ENCODE assay signal across 7 mouse cellular contexts in genomic region chr7:127393944-127394333, GRCm38 (mm10). TPM values are rescaled to one million over a fixed set of nuclear protein-coding genes. Genes with fewer than 3 reads are reported as not detected.
A peak's percentile ranks its signal among the peaks of the same experiment; 100 is the strongest.
DNase-seq lines count a peak whose midpoint lies in the region; ATAC-seq and TF ChIP-seq lines count a peak whose summit lies in the region.

No protein-coding gene starts in this region.

- WGBS in lung, embryonic 14.5 days: 11% methylated on average over 7 of the region's 7 CpGs
- 33% methylated on average over 7 of the region's 7 CpGs for WGBS in forebrain, embryonic 10.5 days
- WGBS in limb, embryonic 13.5 days: 20% methylated on average over 7 of the region's 7 CpGs
- 1% methylated on average over 7 of the region's 7 CpGs for WGBS in small intestine, adult 2 months

- no peak for TF ChIP-seq POLR2A in small intestine, adult 2 months (IDR thresholded peaks at IDR 0.05; ENCODE audit: low read depth, low read length)

- H3K27ac ChIP-seq in lung, embryonic 14.5 days (ENCODE audit: low read depth): peak overlapping the region; percentile 59
- H3K27ac ChIP-seq in forebrain, embryonic 10.5 days: peak overlapping the region; percentile 91
- peak overlapping the region; percentile 75; the same call in 1 of the 2 replicates for H3K27ac ChIP-seq in limb, embryonic 13.5 days
- H3K27ac ChIP-seq in small intestine, adult 2 months (ENCODE audit: insufficient read depth, low read depth, low read length): peak overlapping the region; percentile 64

- TF ChIP-seq CTCF in lung, embryonic 14.5 days (IDR thresholded peaks at IDR 0.05; ENCODE audit: low read depth): no peak
- TF ChIP-seq CTCF in small intestine, adult 2 months (IDR thresholded peaks at IDR 0.05; ENCODE audit: extremely low read depth, insufficient read length, insufficient replicate concordance, low read depth, low read length): no peak

- peak overlapping the region; percentile 66 for H3K4me3 ChIP-seq in lung, embryonic 14.5 days (ENCODE audit: low read depth, low read length)
- H3K4me3 ChIP-seq in forebrain, embryonic 10.5 days: peak overlapping the region; percentile 82
- peak overlapping the region; percentile 69 for H3K4me3 ChIP-seq in limb, embryonic 13.5 days
- peak overlapping the region; percentile 41 for H3K4me3 ChIP-seq in small intestine, adult 2 months (ENCODE audit: low read depth, low read length)

- H3K36me3 ChIP-seq in lung, embryonic 14.5 days (ENCODE audit: insufficient read depth): 0 out of 2 replicates have a peak, but pooled peaks cover 9% of the 10 kb centered on the region
- H3K36me3 ChIP-seq in forebrain, embryonic 10.5 days (replicated peaks): peaks cover 19% of the 10 kb centered on the region
- peaks cover 16% of the 10 kb centered on the region for H3K36me3 ChIP-seq in limb, embryonic 13.5 days
- peaks cover 8% of the 10 kb centered on the region for H3K36me3 ChIP-seq in small intestine, adult 2 months (ENCODE audit: control insufficient read depth, insufficient read depth, low read length)

- 0 out of 2 replicates have a peak, but pooled peaks cover 10% of the 10 kb centered on the region for H3K4me1 ChIP-seq in lung, embryonic 14.5 days (ENCODE audit: insufficient read depth)
- H3K4me1 ChIP-seq in forebrain, embryonic 10.5 days: peaks cover 27% of the 10 kb centered on the region
- peaks cover 16% of the 10 kb centered on the region for H3K4me1 ChIP-seq in limb, embryonic 13.5 days
- H3K4me1 ChIP-seq in small intestine, adult 2 months (ENCODE audit: control insufficient read depth, insufficient read depth, insufficient read length, low read length): peaks cover 11% of the 10 kb centered on the region

- no peaks in the 10 kb centered on the region for H3K9me3 ChIP-seq in lung, embryonic 14.5 days (ENCODE audit: low read depth, low read length)
- no peaks in the 10 kb centered on the region for H3K9me3 ChIP-seq in forebrain, embryonic 10.5 days
- H3K9me3 ChIP-seq in limb, embryonic 13.5 days: no peaks in the 10 kb centered on the region

- DNase-seq in lung, embryonic 14.5 days: no peak
- no peak for DNase-seq in lung, postnatal 10 days
- no peak for DNase-seq in forebrain, embryonic 10.5 days (ENCODE audit: extremely low spot score, low spot score)
- no peak for DNase-seq in right cerebral cortex, postnatal 36 days (ENCODE audit: low spot score in 2 of 2)

- H3K27me3 ChIP-seq in lung, embryonic 14.5 days (ENCODE audit: insufficient read depth, low read length): no peaks in the 10 kb centered on the region
- H3K27me3 ChIP-seq in forebrain, embryonic 10.5 days (ENCODE audit: poor library complexity, severe bottlenecking): no peaks in the 10 kb centered on the region
- 0 out of 2 replicates have a peak, but pooled peaks cover 3% of the 10 kb centered on the region for H3K27me3 ChIP-seq in limb, embryonic 13.5 days
- H3K27me3 ChIP-seq in small intestine, adult 2 months (ENCODE audit: control insufficient read depth, insufficient read depth, low read length): no peaks in the 10 kb centered on the region

- H3K9ac ChIP-seq in lung, embryonic 14.5 days: peak overlapping the region; percentile 38
- H3K9ac ChIP-seq in limb, embryonic 13.5 days: peak overlapping the region; percentile 66

- no peak for ATAC-seq in lung, embryonic 14.5 days (ENCODE audit: insufficient read depth)
- 0 out of 2 replicates have a peak, but pooled peaks have one; percentile 16 for ATAC-seq in limb, embryonic 13.5 days (ENCODE audit: low FRiP score, low read depth)
- no peak for ATAC-seq in megakaryocyte-erythroid progenitor cell, adult 5-6 weeks (replicated peaks; ENCODE audit: low FRiP score, low TSS enrichment, poor library complexity, severe bottlenecking)

- peak overlapping the region; percentile 81 for H3K4me2 ChIP-seq in lung, embryonic 14.5 days
- peak overlapping the region; percentile 80 for H3K4me2 ChIP-seq in limb, embryonic 13.5 days (replicated peaks)

RNA-seq across cellular contexts. Expression of gene E430018J23Rik, which starts 0.5 kb away (rescaled TPM):
- 4.9 and 7.1 TPM in 2 replicates for polyA plus RNA-seq in lung, embryonic 14.5 days (2014; fragmentation: Nextera tagmentation; extraction: Ambion mirVana)
- 4.2 and 4.8 TPM in 2 replicates for polyA plus RNA-seq in forebrain, embryonic 10.5 days (2016; fragmentation: Nextera tagmentation; extraction: Ambion mirVana)
- 7.6 and 7.9 TPM in 2 replicates for polyA plus RNA-seq in limb, embryonic 13.5 days (2015; fragmentation: Nextera tagmentation; extraction: Ambion mirVana)
- 6.5 and 12.8 TPM in 2 replicates for polyA plus RNA-seq in small intestine, adult 2 months (2012; rRNA removed)
- 3.1 and 8.6 TPM in 2 replicates for total RNA-seq in megakaryocyte-erythroid progenitor cell, adult 5-6 weeks (2014; fragmentation: Nextera tagmentation)
- 7.8 TPM in 2 replicates for total RNA-seq in megakaryocyte-erythroid progenitor cell, adult 5-6 weeks (2017)

RNA-seq across cellular contexts. Expression of gene 9130019O22Rik, which starts 7.0 kb away (rescaled TPM):
- polyA plus RNA-seq in lung, embryonic 14.5 days (2014; fragmentation: Nextera tagmentation; extraction: Ambion mirVana): 5.6 and 6.8 TPM in 2 replicates
- polyA plus RNA-seq in forebrain, embryonic 10.5 days (2016; fragmentation: Nextera tagmentation; extraction: Ambion mirVana): 4.8 and 5.3 TPM in 2 replicates
- polyA plus RNA-seq in limb, embryonic 13.5 days (2015; fragmentation: Nextera tagmentation; extraction: Ambion mirVana): 5.9 and 6.8 TPM in 2 replicates
- 4.5 and 7.3 TPM in 2 replicates for polyA plus RNA-seq in small intestine, adult 2 months (2012; rRNA removed)
- 2.3 and 4.0 TPM in 2 replicates for total RNA-seq in megakaryocyte-erythroid progenitor cell, adult 5-6 weeks (2014; fragmentation: Nextera tagmentation)
- total RNA-seq in megakaryocyte-erythroid progenitor cell, adult 5-6 weeks (2017): 3.6 and 4.8 TPM in 2 replicates

RNA-seq across cellular contexts. Expression of gene Zfp764, which starts 12.7 kb away (rescaled TPM):
- 9.3 and 10.4 TPM in 2 replicates for polyA plus RNA-seq in lung, embryonic 14.5 days (2014; fragmentation: Nextera tagmentation; extraction: Ambion mirVana)
- 5.8 and 6.1 TPM in 2 replicates for polyA plus RNA-seq in forebrain, embryonic 10.5 days (2016; fragmentation: Nextera tagmentation; extraction: Ambion mirVana)
- polyA plus RNA-seq in limb, embryonic 13.5 days (2015; fragmentation: Nextera tagmentation; extraction: Ambion mirVana): 8.1 and 8.4 TPM in 2 replicates
- 3.5 and 5.8 TPM in 2 replicates for polyA plus RNA-seq in small intestine, adult 2 months (2012; rRNA removed)
- 1.8 and 6.5 TPM in 2 replicates for total RNA-seq in megakaryocyte-erythroid progenitor cell, adult 5-6 weeks (2014; fragmentation: Nextera tagmentation)
- 3.7 and 4.2 TPM in 2 replicates for total RNA-seq in megakaryocyte-erythroid progenitor cell, adult 5-6 weeks (2017)

RNA-seq across cellular contexts. Expression of gene Zfp747, which starts 18.1 kb away (rescaled TPM):
- 6.7 and 8.5 TPM in 2 replicates for polyA plus RNA-seq in lung, embryonic 14.5 days (2014; fragmentation: Nextera tagmentation; extraction: Ambion mirVana)
- polyA plus RNA-seq in forebrain, embryonic 10.5 days (2016; fragmentation: Nextera tagmentation; extraction: Ambion mirVana): 7.6 TPM in 2 replicates
- 8.7 and 9.2 TPM in 2 replicates for polyA plus RNA-seq in limb, embryonic 13.5 days (2015; fragmentation: Nextera tagmentation; extraction: Ambion mirVana)
- polyA plus RNA-seq in small intestine, adult 2 months (2012; rRNA removed): 15.0 and 35.5 TPM in 2 replicates
- total RNA-seq in megakaryocyte-erythroid progenitor cell, adult 5-6 weeks (2014; fragmentation: Nextera tagmentation): 7.7 and 8.3 TPM in 2 replicates
- 4.0 and 10.9 TPM in 2 replicates for total RNA-seq in megakaryocyte-erythroid progenitor cell, adult 5-6 weeks (2017)

RNA-seq across cellular contexts. Expression of gene Zfp688, which starts 27.9 kb away (rescaled TPM):
- polyA plus RNA-seq in lung, embryonic 14.5 days (2014; fragmentation: Nextera tagmentation; extraction: Ambion mirVana): 21.6 and 22.6 TPM in 2 replicates
- polyA plus RNA-seq in forebrain, embryonic 10.5 days (2016; fragmentation: Nextera tagmentation; extraction: Ambion mirVana): 33.9 and 35.0 TPM in 2 replicates
- 27.4 and 28.8 TPM in 2 replicates for polyA plus RNA-seq in limb, embryonic 13.5 days (2015; fragmentation: Nextera tagmentation; extraction: Ambion mirVana)
- 14.1 and 29.6 TPM in 2 replicates for polyA plus RNA-seq in small intestine, adult 2 months (2012; rRNA removed)
- total RNA-seq in megakaryocyte-erythroid progenitor cell, adult 5-6 weeks (2014; fragmentation: Nextera tagmentation): 6.9 and 14.9 TPM in 2 replicates
- total RNA-seq in megakaryocyte-erythroid progenitor cell, adult 5-6 weeks (2017): 6.8 and 11.2 TPM in 2 replicates
